In genomic region chr16:79406216-79406615, GRCm38 (mm10) we compare ENCODE assay signal across 16 mouse cellular contexts.
A peak's percentile ranks its signal among the peaks of the same experiment; 100 is the strongest.
DNase-seq lines count a peak whose midpoint lies in the region.
"Had no signal": no experiment of that assay in that cellular context is flagged by ENCODE, and none has a peak within 500 bp of the region (broad histone marks: within the 10 kb centered on the region; RNA-seq: fewer than 3 reads in every experiment).

No protein-coding gene starts in this region.

- intact Hi-C loops in left cerebral cortex, postnatal 36 days (cut with DNase I) = no loop called here
- intact Hi-C loops in left cerebral cortex, postnatal 4 days (cut with DNase I) = no loop called here

- peak; percentile 11 to 43 for DNase-seq in frontal cortex, adult 2 months (ENCODE audit: extremely low spot score in 1 of 2, low spot score in 1 of 2)
- no peak for DNase-seq in frontal cortex, postnatal 10 days (ENCODE audit: low spot score in 2 of 2)
- peak; percentile 7 to 10 for DNase-seq in left cerebral cortex, postnatal 36 days (ENCODE audit: low spot score in 2 of 2)
- DNase-seq in left cerebral cortex, postnatal 4 days = no peak
- peak; percentile 18 to 29 for DNase-seq in right cerebral cortex, adult 2 months (ENCODE audit: low spot score in 2 of 2)
- DNase-seq in right cerebral cortex, postnatal 25 days = no peak
- no peak for DNase-seq in c-Kit-positive CD71-positive TER-119-positive erythroid progenitor cells, embryonic 14.5 days (ENCODE audit: low spot score)
- DNase-seq: adrenal gland, adult 2 months; adrenal gland, postnatal 14 days; B cell, adult 2 months; cerebellum, adult 18-20 months; cerebellum, adult 9-10 months; cerebellum, postnatal 14 days; gastrocnemius, adult 2 months; gastrocnemius, postnatal 14 days; heart, adult 11 months had no signal

Comparison
In these comparisons a context has a peak if more than half of its experiments do, and no peak if none do; other contexts are left out.
1. DNase-seq: peak in frontal cortex, adult 2 months (2 of 2), left cerebral cortex, postnatal 36 days (2 of 2) and right cerebral cortex, adult 2 months (2 of 2); none in frontal cortex, postnatal 10 days (0 of 2), left cerebral cortex, postnatal 4 days (single experiment), right cerebral cortex, postnatal 25 days (single experiment) and c-Kit-positive CD71-positive TER-119-positive erythroid progenitor cells, embryonic 14.5 days (single experiment).